Mouse (Mus musculus): ENCODE results near the gene C77080.

DNA sequence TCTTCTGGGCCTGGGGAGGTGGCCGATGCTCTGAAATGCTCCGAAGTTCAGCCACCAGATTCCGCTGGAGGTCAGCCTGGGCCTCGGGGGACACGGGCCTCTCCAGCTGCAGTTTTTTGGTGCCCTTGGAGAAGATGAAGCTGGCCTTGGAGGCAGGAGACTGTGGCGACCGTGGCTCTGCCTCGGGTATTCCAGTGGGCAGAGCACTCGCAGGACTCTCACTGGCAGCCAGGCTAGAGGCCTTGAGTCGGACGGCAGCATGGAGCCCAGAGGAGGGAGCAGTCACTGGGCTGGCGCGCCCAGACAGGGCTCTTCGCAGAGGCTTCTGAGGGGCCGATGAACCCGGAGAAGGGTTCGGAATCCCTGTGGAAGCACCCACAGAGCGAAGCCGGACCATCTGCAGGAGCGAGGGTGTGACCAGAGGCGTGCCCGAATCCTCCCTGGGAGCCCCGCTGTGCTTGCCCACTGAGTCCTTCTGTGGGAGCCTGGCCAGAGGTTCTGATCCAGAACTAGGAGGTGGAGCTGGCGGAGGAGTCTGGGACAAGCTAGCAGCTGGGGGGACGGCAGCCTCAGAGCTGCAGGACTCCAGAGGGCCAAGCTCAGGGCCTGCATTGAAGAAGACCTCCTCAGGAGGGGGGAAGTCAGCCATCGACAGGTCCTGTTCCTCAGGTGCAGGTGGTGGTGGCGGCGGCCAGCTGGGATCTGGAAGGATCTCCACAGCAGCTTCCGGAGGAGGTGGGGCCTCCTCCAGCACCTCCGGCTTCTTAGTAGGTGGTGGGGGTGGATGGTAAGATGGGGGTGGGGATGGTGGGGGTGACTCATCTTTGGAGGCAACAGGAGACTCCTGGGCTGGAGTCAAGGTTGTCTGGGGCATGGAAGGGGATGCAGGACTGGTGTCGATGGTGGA, 38.9 kb downstream of the C77080 start:
- TF ChIP-seq GATA1 (IDR thresholded peaks at IDR 0.05; ENCODE audit: low read length) (no peak), TAL1 (IDR thresholded peaks at IDR 0.05; ENCODE audit: low read length) (no peak)

Measured in erythroblast, embryonic 14.5 days (primary cell).